Mouse (Mus musculus): ENCODE results near the gene Slc13a1. TPM values are rescaled to one million over a fixed set of nuclear protein-coding genes. Genes with fewer than 3 reads are reported as not detected.
"Not testable (repeated sequence)": the region's sequence is repeated elsewhere in the genome, so short reads cannot be mapped to it uniquely, and the experiment has no call there.

Gene Slc13a1
- not detected for total RNA-seq (2021)
- long read RNA-seq, experiment 1: 0 reads
- long read RNA-seq, experiment 2: 0 reads

- no peak for DNase-seq
These were observed at the start of gene Slc13a1 for GRCm38 (mm10) chr6:24167734-24168327. Gene Slc13a1, minus strand, starts transcription at chr6:24168092.

DNA sequence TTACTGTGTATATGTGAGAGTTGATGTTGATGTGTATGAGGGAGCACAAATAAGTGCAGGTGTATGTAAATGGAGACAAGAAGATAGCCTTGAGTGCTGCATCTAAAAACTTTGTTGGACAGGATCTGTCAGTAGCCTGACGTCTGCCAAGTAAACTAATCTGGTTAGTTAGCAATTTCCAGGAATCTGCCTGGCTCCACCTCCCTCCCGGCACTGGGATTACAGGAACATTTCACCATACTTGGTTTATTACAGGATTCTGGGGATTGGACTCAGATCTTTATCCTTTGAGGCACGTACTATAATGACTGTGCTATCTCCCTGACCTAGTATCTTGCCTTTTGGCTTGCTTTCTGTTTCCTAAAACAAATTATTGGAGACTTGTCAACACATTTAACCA lies 40.0 kb upstream of the Slc13a1 start:
- DNase-seq: no peak

DNA sequence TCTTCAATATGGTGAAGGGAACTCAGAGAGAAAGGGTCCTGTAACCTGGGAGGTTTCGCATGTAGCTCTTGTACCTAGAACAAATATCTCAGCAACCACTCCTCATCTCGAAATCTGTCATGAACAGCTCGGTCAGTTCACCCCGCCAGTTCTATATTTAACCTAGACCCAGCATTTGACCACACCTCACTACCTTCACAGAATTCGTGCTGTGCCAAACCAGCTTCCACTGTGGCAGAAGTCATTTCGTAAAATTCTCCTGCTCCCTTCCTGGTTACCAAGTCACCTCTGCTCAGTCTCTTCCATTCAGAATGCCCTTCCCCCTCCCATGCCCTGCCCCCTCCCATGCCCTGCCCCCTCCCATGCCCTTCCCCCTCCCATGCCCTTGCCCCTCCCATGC lies 34.3 kb upstream of the Slc13a1 start:
- no peak for DNase-seq

GRCm38 (mm10) chr6:24200644-24201484 lies 33.0 kb upstream of the Slc13a1 start:
- DNase-seq: no peak

- not testable (repeated sequence) for DNase-seq
These were observed 29.8 kb upstream of the Slc13a1 start for GRCm38 (mm10) chr6:24197501-24198195.

GRCm38 (mm10) chr6:24196406-24196805 lies 28.5 kb upstream of the Slc13a1 start:
- DNase-seq: not testable (repeated sequence)

DNA sequence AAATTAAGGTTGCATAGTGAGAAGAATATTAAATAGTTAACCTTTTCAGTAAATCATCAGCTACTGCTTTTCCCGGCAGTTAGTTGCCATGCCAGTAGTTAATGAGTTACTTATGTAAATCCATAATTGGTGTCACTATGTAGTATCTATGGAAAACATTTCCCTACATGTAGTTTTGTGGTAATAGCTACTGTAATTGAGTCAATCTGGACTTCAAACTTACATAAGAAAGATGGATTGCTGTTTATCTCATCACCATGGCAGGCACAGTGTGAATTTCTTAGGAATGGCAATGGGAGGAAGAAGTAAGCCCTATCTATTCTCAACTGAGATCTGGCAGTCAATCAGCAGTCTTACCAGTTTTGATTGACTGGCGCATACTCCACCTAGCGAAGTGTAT lies 15.5 kb upstream of the Slc13a1 start:
- DNase-seq: no peak

- DNase-seq: no peak
These were observed 7.5 kb upstream of the Slc13a1 start for GRCm38 (mm10) chr6:24175393-24175792.

- no peak for DNase-seq
These were observed 6.1 kb upstream of the Slc13a1 start for GRCm38 (mm10) chr6:24173951-24174350.

DNA sequence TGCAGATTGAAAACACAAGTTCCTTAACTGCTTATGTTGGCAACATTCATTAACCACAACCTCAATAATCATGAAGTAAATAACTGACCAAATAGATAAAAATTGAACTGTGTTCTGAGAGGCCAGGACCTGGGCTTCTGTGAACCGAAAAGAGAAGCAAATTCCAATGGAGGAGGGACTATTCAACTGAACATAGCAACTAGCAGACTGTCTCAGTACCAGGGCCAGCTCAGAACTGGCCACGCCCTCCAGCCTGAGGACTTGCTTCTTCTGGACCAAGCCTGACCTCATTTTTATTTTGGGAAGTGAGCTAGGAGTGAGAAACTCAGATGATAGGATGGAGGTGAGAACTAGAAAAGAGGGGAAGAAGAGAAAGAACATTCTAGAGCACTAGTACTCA lies 4.8 kb upstream of the Slc13a1 start:
- DNase-seq: no peak

DNA sequence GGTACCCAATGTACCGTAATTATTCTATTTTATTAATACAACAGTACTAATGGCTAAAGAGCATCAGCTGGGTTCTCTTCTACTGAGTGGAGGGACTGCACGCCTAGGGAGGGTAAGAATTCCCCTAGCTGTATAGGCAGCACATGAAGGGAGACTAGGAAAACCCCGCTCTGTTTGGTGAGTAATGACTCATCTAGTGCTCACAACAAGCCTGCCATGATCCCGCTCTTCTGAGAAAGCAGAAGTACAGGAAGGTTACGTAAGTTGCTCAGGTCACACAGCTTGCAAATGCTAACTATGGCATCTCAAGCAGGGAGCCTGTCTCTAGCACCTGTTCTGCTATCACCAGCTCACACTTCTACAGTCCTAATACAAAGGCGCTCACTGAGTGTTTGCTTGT lies 1.1 kb downstream of the Slc13a1 start:
- DNase-seq: no peak

DNA sequence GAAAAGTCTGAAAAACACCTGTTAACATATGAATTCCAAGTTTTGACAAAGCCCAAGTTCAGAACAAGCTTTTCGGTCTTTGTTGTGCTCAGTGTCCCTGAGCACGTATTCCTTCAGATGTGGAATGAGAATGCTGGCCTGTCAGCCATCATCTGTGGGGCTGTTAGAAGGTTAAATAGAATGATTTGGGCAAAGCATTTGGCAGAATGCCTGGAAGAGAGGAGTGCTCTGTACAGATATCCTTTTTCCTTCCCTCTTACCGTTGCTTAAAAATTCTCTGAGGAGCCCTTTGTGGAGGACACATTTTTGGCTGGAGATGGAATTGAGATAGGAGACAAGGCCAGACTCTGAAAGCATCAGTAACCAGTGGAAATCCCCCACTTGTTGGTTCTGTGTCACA lies 2.6 kb downstream of the Slc13a1 start:
- DNase-seq: no peak

DNA sequence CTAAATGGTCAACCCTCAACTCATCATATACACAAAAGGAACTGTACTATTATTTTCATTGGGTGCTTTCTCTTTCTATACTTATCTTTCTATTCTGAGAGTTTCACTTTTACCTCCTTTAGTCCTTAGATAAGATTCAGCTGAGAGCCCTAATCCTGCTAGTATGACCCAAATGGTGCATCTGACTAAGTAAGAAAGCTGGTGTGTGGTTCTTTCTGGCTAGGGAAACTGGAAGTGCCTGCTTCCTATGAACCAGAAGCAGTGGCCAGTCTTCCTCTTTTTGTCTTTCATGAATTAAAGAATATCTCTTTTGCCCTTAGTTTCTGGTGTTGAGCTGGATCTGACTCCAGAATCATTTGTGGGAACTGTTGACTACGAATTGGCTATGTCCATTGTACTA lies 8.1 kb downstream of the Slc13a1 start:
- no peak for DNase-seq

GRCm38 (mm10) chr6:24154901-24155300 lies 13.0 kb downstream of the Slc13a1 start:
- DNase-seq: no peak

DNA sequence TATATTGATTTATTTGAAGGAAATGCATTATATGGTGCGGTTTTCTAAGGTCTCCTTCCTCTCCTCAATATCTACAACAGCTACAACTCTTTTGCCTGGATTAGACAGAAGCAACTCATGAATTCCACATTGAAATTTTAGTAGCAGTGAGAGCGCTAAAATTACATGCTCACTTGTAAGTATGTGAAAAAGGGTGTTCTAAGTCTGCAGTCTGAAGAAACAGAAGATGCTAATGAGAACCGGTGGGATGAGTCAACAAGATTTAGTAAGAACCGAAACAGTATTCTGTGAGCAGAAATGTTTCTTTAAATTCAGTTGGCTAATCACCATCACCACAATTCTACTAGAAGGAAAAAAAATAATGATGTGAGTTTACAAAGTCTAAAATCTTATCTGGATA lies 34.9 kb downstream of the Slc13a1 start:
- no peak for DNase-seq

DNA sequence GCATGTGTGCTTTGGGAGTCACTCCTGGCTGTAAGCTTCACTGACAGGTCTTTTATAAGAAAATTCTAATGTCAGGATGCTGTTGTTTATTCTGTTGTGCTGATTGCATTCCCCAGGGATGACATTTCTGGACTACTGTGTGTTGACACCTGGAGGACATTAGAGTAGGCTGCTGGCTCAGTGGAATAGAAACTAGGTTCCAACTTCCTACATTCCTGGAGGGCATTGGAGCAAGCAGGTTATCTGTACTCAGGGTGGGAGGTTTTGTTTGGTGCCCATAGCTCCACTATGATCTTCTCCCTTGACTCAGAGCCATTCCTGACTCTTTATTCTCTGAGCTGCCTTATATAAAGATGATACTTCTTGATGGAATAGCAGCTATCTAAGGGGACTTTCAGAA lies 45.3 kb downstream of the Slc13a1 start:
- no peak for DNase-seq

- DNase-seq: no peak
These were observed 56.3 kb downstream of the Slc13a1 start for GRCm38 (mm10) chr6:24111614-24112013.

GRCm38 (mm10) chr6:24108471-24108870 lies 59.4 kb downstream of the Slc13a1 start:
- no peak for DNase-seq

GRCm38 (mm10) chr6:24106157-24106556 lies 61.7 kb downstream of the Slc13a1 start:
- DNase-seq: no peak

GRCm38 (mm10) chr6:24105681-24106080 lies 62.2 kb downstream of the Slc13a1 start:
- no peak for DNase-seq

DNA sequence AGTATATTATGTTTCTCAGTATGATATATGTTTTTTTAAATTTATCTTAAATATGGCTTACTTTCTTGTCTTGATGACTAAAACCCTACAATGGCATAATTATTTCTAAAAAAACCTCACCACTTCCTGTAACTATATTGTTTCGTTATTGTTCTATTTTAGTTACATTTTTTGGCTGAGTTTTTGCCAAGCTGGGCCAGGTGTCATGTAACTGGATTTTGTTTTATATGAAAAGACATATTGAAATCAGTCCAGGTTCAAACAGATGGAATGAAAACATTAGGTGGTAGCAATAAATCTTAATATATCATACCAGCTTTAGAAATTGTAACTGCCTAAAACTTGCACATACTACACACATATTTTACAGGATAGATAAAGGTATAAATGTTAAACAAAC lies 66.6 kb downstream of the Slc13a1 start:
- DNase-seq: no peak

DNA sequence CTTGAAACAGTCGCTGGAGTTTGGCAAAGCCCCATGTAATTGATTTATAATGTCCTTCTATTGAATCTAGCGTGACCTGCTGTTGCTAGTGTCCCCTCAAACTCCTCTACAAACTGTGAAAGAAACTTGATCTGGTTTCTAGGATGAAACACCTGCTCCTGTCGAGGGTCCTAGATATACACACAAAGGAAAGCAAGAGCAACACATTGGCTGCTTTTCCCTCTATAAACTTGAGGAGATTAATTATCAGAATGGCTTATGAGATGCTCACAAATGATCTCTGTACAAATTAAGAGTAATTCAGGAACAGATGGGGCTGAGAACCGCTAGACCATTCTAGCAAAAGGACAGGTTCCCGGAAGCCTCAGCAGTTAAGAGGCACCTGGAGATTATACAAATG lies 67.2 kb downstream of the Slc13a1 start:
- DNase-seq: no peak

GRCm38 (mm10) chr6:24097400-24097799 lies 70.5 kb downstream of the Slc13a1 start:
- DNase-seq: no peak

Measured in gastrocnemius, postnatal 10 days (tissue).